Mouse (Mus musculus) forelimb bud, embryonic 11.5 days (tissue): ENCODE measurements around the gene Nrsn1.
"Not testable (repeated sequence)": the region's sequence is repeated elsewhere in the genome, so short reads cannot be mapped to it uniquely, and the experiment has no call there.

ENCODE experiments used
- DNase-seq: peaks from one replicate; pipeline ENCODE4 v3.0.0-alpha.2; 2012; ENCODE audit warnings: low read depth, low spot score

Gene Nrsn1

DNA sequence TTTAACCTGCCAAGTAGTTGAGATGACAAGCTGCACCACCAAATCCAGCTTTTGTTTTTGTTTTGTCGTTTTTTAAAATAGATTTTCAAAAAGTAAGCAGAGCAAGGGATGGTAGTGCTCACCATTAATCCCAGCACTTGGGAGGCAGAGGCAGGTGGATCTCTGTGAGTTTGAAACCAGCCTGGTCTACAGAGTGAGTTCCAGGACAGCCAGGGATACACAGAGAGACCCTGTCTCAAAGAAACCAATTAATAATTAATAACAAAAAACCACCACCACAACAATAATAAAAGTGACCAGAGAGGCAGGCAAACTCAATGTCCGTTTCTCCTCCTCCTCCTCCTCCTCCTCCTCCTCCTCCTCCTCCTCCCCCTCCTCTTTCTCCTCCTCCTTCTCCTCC is at the start of gene Nrsn1:
Gene Nrsn1, minus strand, starts transcription at position 101 of the 400 bp plus-strand sequence.
- not testable (repeated sequence) for DNase-seq

DNA sequence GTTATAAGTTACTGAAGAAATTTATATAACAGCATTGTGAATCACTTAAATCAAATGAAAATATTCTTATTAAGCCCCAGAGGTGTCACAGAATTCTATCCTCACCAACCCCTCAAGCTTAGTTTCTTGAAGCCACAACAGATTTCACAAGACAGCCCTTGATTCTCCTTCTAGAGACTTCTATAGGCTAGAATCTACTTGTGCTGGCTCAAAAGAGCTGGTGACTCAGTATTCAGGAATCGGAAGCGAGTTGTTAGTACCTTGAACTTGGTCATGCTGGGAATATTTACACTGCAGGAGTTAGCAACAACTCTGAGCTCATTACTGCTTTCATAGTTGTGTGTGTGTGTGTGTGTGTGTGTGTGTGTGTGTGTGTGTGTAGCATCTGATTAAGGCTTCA is 41.8 kb upstream of the Nrsn1 start:
- DNase-seq, result no peak

GRCm38 (mm10) chr13:25310068-25310467 is 39.8 kb upstream of the Nrsn1 start:
- DNase-seq, result no peak

DNA sequence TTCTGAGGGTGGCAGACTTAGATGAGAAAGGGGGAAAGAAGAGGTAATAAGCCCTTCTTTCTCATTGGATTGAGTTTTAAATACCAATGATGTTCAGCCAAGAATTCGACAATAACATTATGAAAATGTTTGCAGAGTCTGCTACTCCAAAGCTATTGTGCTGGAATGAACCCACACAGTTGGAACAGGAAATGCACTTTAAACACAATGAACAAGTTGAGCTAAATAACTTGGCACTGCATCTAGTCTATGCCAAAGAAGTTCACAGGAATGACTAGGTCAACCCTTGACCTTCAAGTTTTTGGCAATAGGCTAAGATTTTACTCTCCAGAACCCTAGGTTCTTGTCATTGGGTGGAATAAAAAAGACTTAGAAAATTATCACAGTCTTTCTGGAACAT is 18.4 kb upstream of the Nrsn1 start:
- DNase-seq, result no peak

DNA sequence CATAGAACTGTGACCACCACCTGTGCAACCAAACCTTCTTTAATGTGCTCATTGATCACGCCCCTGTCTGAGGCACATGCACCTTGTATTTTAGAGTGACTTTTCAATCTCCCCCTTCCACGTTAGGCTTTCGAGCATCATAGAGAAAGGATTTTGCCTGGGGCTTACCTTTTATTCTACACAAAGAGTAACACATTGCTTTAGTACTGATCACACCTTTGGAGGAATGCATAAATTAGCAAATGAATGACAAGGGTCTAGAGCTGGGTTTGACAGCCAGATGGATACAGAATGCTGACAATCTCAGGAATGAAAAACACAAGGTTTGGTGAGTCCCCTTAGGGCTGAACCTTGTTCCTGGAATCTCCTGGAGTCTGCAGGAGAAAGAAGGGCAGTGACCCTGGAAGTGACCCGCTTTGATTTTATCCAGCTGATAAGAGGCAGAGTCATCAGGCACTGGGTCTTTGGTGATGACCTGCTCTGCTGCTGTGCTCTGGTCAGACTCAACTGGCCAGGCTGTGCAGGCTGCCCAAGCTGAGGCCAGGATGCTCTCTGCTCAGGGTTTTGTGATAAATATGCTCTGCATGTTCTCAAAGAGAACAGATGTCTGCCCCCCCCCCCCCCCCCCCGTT is 4.7 kb upstream of the Nrsn1 start:
- no peak for DNase-seq

DNA sequence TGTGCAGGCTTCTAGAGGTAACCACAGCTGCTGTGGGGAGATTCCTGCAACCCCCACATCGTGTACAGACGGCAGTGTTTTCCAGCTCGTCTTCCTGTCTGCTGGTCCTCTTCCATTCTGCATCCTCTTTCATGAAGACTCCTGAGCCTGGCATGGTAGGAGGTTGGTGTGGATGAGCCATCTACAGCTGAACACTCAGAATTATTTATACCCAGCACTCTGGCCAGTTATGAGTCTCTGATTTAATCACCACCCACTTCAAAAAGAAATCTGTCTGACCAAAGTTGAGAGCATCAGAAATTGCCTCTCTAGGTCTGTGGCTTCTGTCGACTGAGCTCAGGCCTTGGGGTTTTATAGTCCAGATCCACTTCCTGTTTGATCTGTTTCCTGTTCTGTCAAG is 1.9 kb upstream of the Nrsn1 start:
- no peak for DNase-seq

DNA sequence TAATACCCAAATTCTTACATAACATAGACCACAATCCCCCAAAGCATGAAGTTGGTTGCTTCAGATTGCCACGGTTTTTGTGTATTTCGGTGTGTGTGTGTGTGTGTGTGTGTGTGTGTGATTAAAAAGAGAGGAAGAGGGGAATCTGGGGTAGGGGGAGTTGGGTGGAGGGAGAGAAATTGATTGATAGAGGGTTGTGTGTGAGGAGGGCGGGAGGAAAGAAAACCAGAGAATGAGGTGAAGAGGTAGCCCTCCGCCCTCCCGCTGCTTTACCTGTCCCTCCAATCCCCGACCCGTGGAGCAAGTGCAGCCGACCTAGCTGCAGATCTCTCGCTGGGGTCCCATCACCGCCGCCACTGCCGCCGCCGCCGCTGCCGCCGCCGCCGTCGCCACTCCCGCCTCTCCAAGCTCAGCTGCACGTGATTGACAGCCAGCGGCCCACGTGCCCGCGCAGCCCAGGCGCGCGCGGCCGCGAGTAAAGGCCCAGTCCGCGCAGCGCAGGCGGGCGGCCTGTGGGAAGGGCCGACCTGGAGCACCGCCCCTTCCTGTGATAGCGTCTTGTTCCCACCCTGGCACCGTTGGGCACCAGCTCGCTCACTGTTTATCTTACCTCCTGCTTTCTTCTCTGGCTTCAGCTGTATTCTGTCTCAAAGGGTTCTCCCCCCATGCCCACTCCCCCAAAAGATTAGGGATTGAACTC is 583 bp downstream of the Nrsn1 start:
- peak; percentile 44 for DNase-seq

- DNase-seq, result peak; percentile 87
Measured at GRCm38 (mm10) chr13:25269039-25269438, 1.3 kb downstream of the Nrsn1 start.

- no peak for DNase-seq
Measured at GRCm38 (mm10) chr13:25262748-25263147, 7.6 kb downstream of the Nrsn1 start.

DNA sequence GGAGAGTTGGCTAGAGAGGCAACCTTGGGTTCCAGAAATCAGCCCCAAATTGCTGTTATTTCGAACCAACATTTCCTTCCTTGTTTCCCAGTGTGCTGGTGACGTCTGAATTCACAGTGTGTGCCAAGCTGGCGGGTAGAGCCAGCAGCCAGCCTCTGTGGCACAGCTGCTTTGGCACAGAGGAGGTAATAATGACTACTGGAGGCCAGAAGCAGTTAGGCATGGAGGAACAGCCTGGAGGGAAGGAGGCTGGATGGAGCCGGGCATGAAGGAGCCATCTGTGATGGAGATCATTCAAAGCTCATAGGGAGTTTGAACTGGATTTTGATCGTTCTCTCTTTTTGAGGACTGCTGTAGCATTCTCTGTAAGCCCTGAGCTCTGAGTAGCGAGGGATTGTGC is 12.7 kb downstream of the Nrsn1 start:
- no peak for DNase-seq

DNA sequence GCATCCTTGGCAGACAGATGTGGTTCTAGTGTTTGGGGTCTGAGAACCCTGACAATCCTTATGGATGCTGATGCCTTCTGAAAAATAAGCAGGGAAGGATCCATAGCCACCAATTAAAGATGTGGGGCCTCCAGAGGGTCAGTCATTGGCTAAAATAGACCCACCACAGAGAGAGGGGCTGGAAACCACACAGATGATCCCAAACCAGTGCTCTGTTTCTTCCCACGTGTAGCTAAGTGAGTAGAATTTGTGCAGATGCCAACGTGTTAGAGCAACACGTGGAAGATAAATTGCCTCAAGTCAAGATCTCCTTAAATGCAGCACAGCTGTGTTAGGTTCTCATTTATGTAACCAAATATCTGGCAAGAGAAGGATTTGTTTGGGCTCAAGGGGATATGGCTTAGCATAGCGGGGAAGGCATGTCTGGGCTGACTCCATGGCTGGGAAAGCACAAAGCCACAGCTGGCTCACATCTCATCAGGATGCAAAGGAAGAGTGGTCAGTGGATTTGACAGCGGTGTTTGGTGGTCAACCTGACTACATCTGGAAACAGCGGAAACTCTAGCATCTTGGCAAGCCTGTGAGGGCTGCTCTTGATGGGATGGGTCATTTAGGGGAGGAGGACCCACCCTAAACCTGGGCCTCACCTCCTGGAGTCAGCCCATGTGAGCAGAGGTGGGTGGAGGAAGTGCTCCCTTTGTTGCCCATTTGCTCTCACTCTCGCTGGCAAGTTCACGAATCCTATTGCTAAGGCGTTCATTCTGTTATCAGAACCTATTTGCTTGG is 15.6 kb downstream of the Nrsn1 start:
- DNase-seq, result no peak

- DNase-seq, result no peak
Measured at GRCm38 (mm10) chr13:25251893-25252292, 18.4 kb downstream of the Nrsn1 start.

DNA sequence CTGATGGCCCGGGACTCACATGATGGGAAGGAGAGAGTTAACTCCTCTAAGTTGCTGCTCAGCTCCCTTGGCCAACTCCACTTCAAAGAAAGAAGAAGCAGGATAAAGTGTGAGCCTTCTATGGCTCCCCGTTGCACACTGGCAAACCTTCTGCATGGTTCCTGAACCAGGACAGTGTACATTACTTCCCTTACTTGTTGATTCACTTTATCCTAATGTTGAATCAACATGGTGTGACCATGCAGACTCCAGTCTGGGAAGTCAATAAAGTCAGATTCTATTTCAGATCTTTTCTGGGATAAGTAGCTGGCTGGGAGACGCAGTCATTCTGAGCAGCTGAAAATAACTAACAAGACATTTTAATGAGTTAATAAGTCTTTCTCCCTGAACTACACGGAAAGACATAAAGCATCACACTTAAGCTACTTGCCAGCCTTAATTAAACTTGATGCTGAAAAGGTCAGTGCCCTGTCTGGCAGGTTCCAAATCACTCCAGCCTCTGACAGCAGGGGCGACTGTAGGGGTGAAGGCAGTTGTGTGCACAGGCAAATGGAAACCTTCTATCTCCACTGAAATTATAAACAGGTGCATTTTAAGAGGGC is 50.0 kb downstream of the Nrsn1 start:
- DNase-seq, result peak; percentile 28

DNA sequence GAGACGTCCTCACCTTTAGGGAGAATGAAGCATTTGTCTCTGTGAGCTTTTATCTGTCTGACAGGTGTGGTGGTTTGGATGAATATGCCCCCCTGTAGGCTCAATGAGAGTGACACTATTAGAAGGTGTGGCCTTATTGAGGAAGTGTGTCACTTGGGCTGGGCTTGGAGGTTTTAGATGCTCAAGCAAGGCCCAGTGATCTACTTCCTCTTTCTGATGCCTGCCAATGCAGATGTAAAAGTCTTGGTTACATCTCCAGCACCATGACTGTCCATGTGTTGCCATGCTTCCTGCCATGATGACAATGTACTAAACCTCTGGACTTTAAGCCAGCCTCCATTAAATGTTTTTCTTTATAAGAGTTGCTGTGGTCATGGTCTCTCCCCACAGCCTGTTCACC is 51.9 kb downstream of the Nrsn1 start:
- DNase-seq, result no peak

DNA sequence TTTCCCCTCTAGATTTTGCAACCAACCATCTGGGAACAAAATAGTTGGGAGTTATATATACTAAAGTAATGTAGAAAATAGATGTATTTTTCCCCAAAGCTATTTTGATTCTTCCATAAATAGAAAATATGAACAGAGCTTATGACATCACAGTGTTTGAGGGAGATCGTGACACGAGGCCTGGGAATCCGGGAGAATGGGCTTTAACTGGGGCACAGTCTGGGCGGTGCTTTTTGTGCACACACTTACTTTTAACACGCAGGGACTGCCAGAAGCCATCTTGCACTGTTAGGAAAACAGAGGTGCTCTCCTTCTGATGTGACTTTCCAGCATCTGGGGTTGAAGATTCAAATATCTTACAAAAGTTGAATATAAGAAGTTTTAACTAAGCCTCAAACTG is 63.4 kb downstream of the Nrsn1 start:
- no peak for DNase-seq
